Mouse (Mus musculus): ENCODE measurements around the gene Tgm7. TPM values are rescaled to one million over a fixed set of nuclear protein-coding genes. Genes with fewer than 3 reads are reported as not detected.

Tgm7 gene
- not detected for polyA plus RNA-seq (2012; fragmentation: generic; extraction: Trizol)

- H3K4me2 ChIP-seq (ENCODE audit: low read depth): no peak within 1 kb of the TSS
- H3K27me3 ChIP-seq (ENCODE audit: control insufficient read depth, insufficient read depth, insufficient read length): peaks cover 6% of the 10 kb centered on the region
- no peak within 1 kb of the TSS for H3K4me3 ChIP-seq
- no peaks in the 10 kb centered on the region for H3K79me2 ChIP-seq (ENCODE audit: control insufficient read depth, insufficient read depth)
- no peak within 1 kb of the TSS for H3ac ChIP-seq (ENCODE audit: control insufficient read depth, insufficient read length)
- no peaks in the 10 kb centered on the region for H3K36me3 ChIP-seq (ENCODE audit: control insufficient read depth, insufficient read depth)
- TF ChIP-seq E2F4 (IDR thresholded peaks at IDR 0.05; ENCODE audit: insufficient read depth) (no peak), TCF3 (IDR thresholded peaks at IDR 0.05; ENCODE audit: insufficient read length, low read depth) (no peak), POLR2AphosphoS2 (IDR thresholded peaks at IDR 0.05; ENCODE audit: insufficient read length, low read depth) (no peak), MYOG (IDR thresholded peaks at IDR 0.05; ENCODE audit: control insufficient read depth in 1 of 3, insufficient read depth in 1 of 3, insufficient read length in 2 of 3, low read depth in 2 of 3) (no peak), SRF (IDR thresholded peaks at IDR 0.05; ENCODE audit: control insufficient read depth, insufficient read length, low read depth) (no peak), TCF12 (IDR thresholded peaks at IDR 0.05; ENCODE audit: insufficient read depth, poor library complexity, severe bottlenecking) (no peak)
Observed at GRCm38 (mm10) chr2:121109695-121110094, at the start of gene Tgm7. Gene Tgm7 (minus strand): TSS chr2:121109795.

GRCm38 (mm10) chr2:121153100-121153499 lies 43.5 kb upstream of the Tgm7 start:
- no peaks in the 10 kb centered on the region for H3K36me3 ChIP-seq (ENCODE audit: control insufficient read depth, insufficient read depth)
- no peak overlapping the region for H3K4me3 ChIP-seq
- no peak overlapping the region for H3ac ChIP-seq (ENCODE audit: control insufficient read depth, insufficient read length)
- H3K27me3 ChIP-seq (ENCODE audit: control insufficient read depth, insufficient read depth, insufficient read length): no peaks in the 10 kb centered on the region
- no peak overlapping the region for H3K4me2 ChIP-seq (ENCODE audit: low read depth)
- H3K79me2 ChIP-seq (ENCODE audit: control insufficient read depth, insufficient read depth): no peaks in the 10 kb centered on the region
- TF ChIP-seq SRF (IDR thresholded peaks at IDR 0.05; ENCODE audit: control insufficient read depth, insufficient read length, low read depth): no peak

GRCm38 (mm10) chr2:121149679-121150078 lies 40.1 kb upstream of the Tgm7 start:
- no peak overlapping the region for H3ac ChIP-seq (ENCODE audit: control insufficient read depth, insufficient read length)
- TF ChIP-seq MYOD1 (IDR thresholded peaks at IDR 0.05; ENCODE audit: control insufficient read depth in 1 of 3, insufficient read length in 2 of 3, low read depth in 2 of 3): no peak
- no peak for TF ChIP-seq MAX (IDR thresholded peaks at IDR 0.05; ENCODE audit: low read depth)
- no peak for TF ChIP-seq POLR2A (IDR thresholded peaks at IDR 0.05; ENCODE audit: insufficient read length, low read depth)
- no peak for TF ChIP-seq CEBPB (IDR thresholded peaks at IDR 0.05; ENCODE audit: insufficient read depth, poor library complexity, severe bottlenecking)
- TF ChIP-seq TCF3 (IDR thresholded peaks at IDR 0.05; ENCODE audit: insufficient read length, low read depth): no peak
- no peak for TF ChIP-seq REST (IDR thresholded peaks at IDR 0.05; ENCODE audit: insufficient read depth, insufficient read length)
- no peak for TF ChIP-seq E2F4 (IDR thresholded peaks at IDR 0.05; ENCODE audit: insufficient read depth)
- TF ChIP-seq TCF12 (IDR thresholded peaks at IDR 0.05; ENCODE audit: insufficient read depth, poor library complexity, severe bottlenecking): no peak
- no peak for TF ChIP-seq MYOG (IDR thresholded peaks at IDR 0.05; ENCODE audit: control insufficient read depth in 1 of 3, insufficient read depth in 1 of 3, insufficient read length in 2 of 3, low read depth in 2 of 3)
- no peak for TF ChIP-seq USF1 (IDR thresholded peaks at IDR 0.05; ENCODE audit: low read depth)
- no peak for TF ChIP-seq POLR2AphosphoS2 (IDR thresholded peaks at IDR 0.05; ENCODE audit: insufficient read length, low read depth)
- TF ChIP-seq SRF (IDR thresholded peaks at IDR 0.05; ENCODE audit: control insufficient read depth, insufficient read length, low read depth): no peak
- H3K36me3 ChIP-seq (ENCODE audit: control insufficient read depth, insufficient read depth): no peaks in the 10 kb centered on the region
- no peaks in the 10 kb centered on the region for H3K27me3 ChIP-seq (ENCODE audit: control insufficient read depth, insufficient read depth, insufficient read length)
- no peak overlapping the region for H3K4me2 ChIP-seq (ENCODE audit: low read depth)
- no peak overlapping the region for H3K4me3 ChIP-seq
- no peaks in the 10 kb centered on the region for H3K79me2 ChIP-seq (ENCODE audit: control insufficient read depth, insufficient read depth)

- Histone ChIP-seq H3K79me2 (ENCODE audit: control insufficient read depth, insufficient read depth) (no peaks in the 10 kb centered on the region), H3K4me3 (no peak overlapping the region), H3ac (ENCODE audit: control insufficient read depth, insufficient read length) (no peak overlapping the region), H3K4me2 (ENCODE audit: low read depth) (no peak overlapping the region), H3K27me3 (ENCODE audit: control insufficient read depth, insufficient read depth, insufficient read length) (no peaks in the 10 kb centered on the region), H3K36me3 (ENCODE audit: control insufficient read depth, insufficient read depth) (no peaks in the 10 kb centered on the region)
- no peak for TF ChIP-seq MYOD1 (IDR thresholded peaks at IDR 0.05; ENCODE audit: control insufficient read depth in 1 of 3, insufficient read length in 2 of 3, low read depth in 2 of 3)
- no peak for TF ChIP-seq POLR2A (IDR thresholded peaks at IDR 0.05; ENCODE audit: insufficient read length, low read depth)
- TF ChIP-seq TCF12 (IDR thresholded peaks at IDR 0.05; ENCODE audit: insufficient read depth, poor library complexity, severe bottlenecking): no peak
- TF ChIP-seq E2F4 (IDR thresholded peaks at IDR 0.05; ENCODE audit: insufficient read depth): no peak
- TF ChIP-seq MYOG (IDR thresholded peaks at IDR 0.05; ENCODE audit: control insufficient read depth in 1 of 3, insufficient read depth in 1 of 3, insufficient read length in 2 of 3, low read depth in 2 of 3): no peak
- TF ChIP-seq POLR2AphosphoS2 (IDR thresholded peaks at IDR 0.05; ENCODE audit: insufficient read length, low read depth): no peak
- no peak for TF ChIP-seq TCF3 (IDR thresholded peaks at IDR 0.05; ENCODE audit: insufficient read length, low read depth)
- no peak for TF ChIP-seq CEBPB (IDR thresholded peaks at IDR 0.05; ENCODE audit: insufficient read depth, poor library complexity, severe bottlenecking)
- TF ChIP-seq USF1 (IDR thresholded peaks at IDR 0.05; ENCODE audit: low read depth): no peak
- TF ChIP-seq REST (IDR thresholded peaks at IDR 0.05; ENCODE audit: insufficient read depth, insufficient read length): no peak
- TF ChIP-seq SRF (IDR thresholded peaks at IDR 0.05; ENCODE audit: control insufficient read depth, insufficient read length, low read depth): no peak
- TF ChIP-seq MAX (IDR thresholded peaks at IDR 0.05; ENCODE audit: low read depth): no peak
Observed at GRCm38 (mm10) chr2:121142415-121142814, 32.8 kb upstream of the Tgm7 start.

- TF ChIP-seq USF1 (IDR thresholded peaks at IDR 0.05; ENCODE audit: low read depth): no peak
- no peak for TF ChIP-seq TCF12 (IDR thresholded peaks at IDR 0.05; ENCODE audit: insufficient read depth, poor library complexity, severe bottlenecking)
- TF ChIP-seq MAX (IDR thresholded peaks at IDR 0.05; ENCODE audit: low read depth): no peak
- no peak for TF ChIP-seq SRF (IDR thresholded peaks at IDR 0.05; ENCODE audit: control insufficient read depth, insufficient read length, low read depth)
- no peak for TF ChIP-seq MYOG (IDR thresholded peaks at IDR 0.05; ENCODE audit: control insufficient read depth in 1 of 3, insufficient read depth in 1 of 3, insufficient read length in 2 of 3, low read depth in 2 of 3)
- no peak for TF ChIP-seq CEBPB (IDR thresholded peaks at IDR 0.05; ENCODE audit: insufficient read depth, poor library complexity, severe bottlenecking)
- no peak for TF ChIP-seq POLR2AphosphoS2 (IDR thresholded peaks at IDR 0.05; ENCODE audit: insufficient read length, low read depth)
- no peak for TF ChIP-seq E2F4 (IDR thresholded peaks at IDR 0.05; ENCODE audit: insufficient read depth)
- no peak for TF ChIP-seq POLR2A (IDR thresholded peaks at IDR 0.05; ENCODE audit: insufficient read length, low read depth)
- TF ChIP-seq TCF3 (IDR thresholded peaks at IDR 0.05; ENCODE audit: insufficient read length, low read depth): no peak
- no peak for TF ChIP-seq MYOD1 (IDR thresholded peaks at IDR 0.05; ENCODE audit: control insufficient read depth in 1 of 3, insufficient read length in 2 of 3, low read depth in 2 of 3)
- TF ChIP-seq REST (IDR thresholded peaks at IDR 0.05; ENCODE audit: insufficient read depth, insufficient read length): no peak
- H3ac ChIP-seq (ENCODE audit: control insufficient read depth, insufficient read length): no peak overlapping the region
- H3K79me2 ChIP-seq (ENCODE audit: control insufficient read depth, insufficient read depth): no peaks in the 10 kb centered on the region
- no peaks in the 10 kb centered on the region for H3K36me3 ChIP-seq (ENCODE audit: control insufficient read depth, insufficient read depth)
- H3K4me2 ChIP-seq (ENCODE audit: low read depth): peak overlapping the region; percentile 74
- H3K4me3 ChIP-seq: peak overlapping the region; percentile 26
- H3K27me3 ChIP-seq (ENCODE audit: control insufficient read depth, insufficient read depth, insufficient read length): no peaks in the 10 kb centered on the region
Observed at GRCm38 (mm10) chr2:121141216-121142035, 31.8 kb upstream of the Tgm7 start.

Measured in myocyte (in vitro differentiated cells).